Mouse (Mus musculus): ENCODE results near the gene Ifna5. TPM values are rescaled to one million over a fixed set of nuclear protein-coding genes. Genes with fewer than 3 reads are reported as not detected.

Ifna5 gene
- total and polyA plus RNA-seq, 3 experiments, result not detected

DNA sequence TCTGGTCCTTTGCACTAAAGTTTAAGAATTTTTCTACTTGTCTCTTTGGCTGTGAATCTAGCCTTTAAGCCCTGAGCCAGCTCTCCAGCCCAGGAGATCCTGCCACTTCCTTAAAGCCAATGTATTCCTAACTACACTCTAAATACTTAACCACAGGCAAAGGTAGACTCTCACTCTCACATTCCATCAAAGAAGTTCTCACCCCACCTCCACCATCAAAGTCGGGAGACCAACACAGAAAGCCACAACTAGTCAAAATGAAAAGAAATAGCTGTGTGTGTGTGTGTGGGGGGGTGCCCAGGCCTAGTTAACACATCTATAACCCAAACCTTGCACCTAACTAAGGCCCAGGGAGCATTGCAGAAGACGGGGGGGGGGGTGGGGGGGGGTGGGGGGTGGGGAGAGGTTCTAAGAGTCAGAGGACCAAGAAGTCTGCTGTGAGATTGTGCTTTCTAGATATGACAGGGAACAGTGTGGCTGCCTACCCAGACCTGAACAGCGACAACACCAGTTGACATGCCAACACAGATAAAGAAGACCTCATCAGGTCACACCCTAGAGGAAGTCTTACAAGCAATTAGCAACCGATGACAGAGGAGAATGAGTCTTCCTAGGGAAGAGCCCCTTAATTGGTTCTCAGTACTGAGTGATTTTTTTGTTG lies 40.2 kb downstream of the Ifna5 start:
- Histone ChIP-seq H3K27me3 (ENCODE audit: insufficient read depth, low read length) (no peaks in the 10 kb centered on the region), H3K9me3 (replicated peaks) (peaks cover 7% of the 10 kb centered on the region; the same call in 1 of the 2 replicates), H3K4me3 (ENCODE audit: low read depth, low read length) (no peak overlapping the region), H3K4me1 (ENCODE audit: insufficient read depth, low read depth, low read length) (no peaks in the 10 kb centered on the region), H3K36me3 (replicated peaks) (no peaks in the 10 kb centered on the region)
- no peak for DNase-seq (ENCODE audit: low spot score)
- ATAC-seq (ENCODE audit: extremely low read depth, insufficient number of reproducible peaks, low FRiP score, poor library complexity, severe bottlenecking), result no peak
- TF ChIP-seq POLR2AphosphoS5 (IDR thresholded peaks at IDR 0.05; ENCODE audit: insufficient replicate concordance, low read depth, low read length) (no peak), TAL1 (conservative IDR thresholded peaks at IDR 0.05; ENCODE audit: low read depth, low read length) (no peak), GATA1 (IDR thresholded peaks at IDR 0.05; ENCODE audit: borderline replicate concordance, low read length) (no peak), CTCF (IDR thresholded peaks at IDR 0.05; ENCODE audit: low read depth, low read length) (no peak), GATA2 (IDR thresholded peaks at IDR 0.05; ENCODE audit: borderline replicate concordance, low read depth, low read length) (no peak)

DNA sequence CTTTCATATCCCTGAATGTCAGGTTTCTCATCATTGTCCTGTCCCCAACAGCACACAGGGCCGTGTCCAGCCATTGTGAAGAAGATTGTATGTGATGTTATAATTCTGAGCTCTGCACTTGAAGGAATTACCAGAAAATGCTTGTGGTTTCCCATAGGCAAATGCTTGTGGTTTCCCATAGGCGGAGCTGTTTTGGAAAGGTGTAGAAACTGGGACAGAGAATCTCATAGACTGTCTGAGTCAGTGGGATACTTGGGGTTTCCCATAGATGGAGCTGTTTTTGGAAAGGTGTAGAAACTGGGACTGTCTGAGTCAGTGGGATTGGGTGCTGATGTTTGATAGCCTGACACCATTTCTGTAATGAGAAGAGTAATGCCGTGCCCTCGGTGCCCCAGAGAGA lies 41.2 kb downstream of the Ifna5 start:
- ATAC-seq (ENCODE audit: extremely low read depth, insufficient number of reproducible peaks, low FRiP score, poor library complexity, severe bottlenecking) (no peak), DNase-seq (ENCODE audit: low spot score) (no peak)
- TF ChIP-seq CTCF (IDR thresholded peaks at IDR 0.05; ENCODE audit: low read depth, low read length), result no peak
- TF ChIP-seq GATA2 (IDR thresholded peaks at IDR 0.05; ENCODE audit: borderline replicate concordance, low read depth, low read length), result no peak
- TF ChIP-seq GATA1 (IDR thresholded peaks at IDR 0.05; ENCODE audit: borderline replicate concordance, low read length), result no peak
- TF ChIP-seq POLR2AphosphoS5 (IDR thresholded peaks at IDR 0.05; ENCODE audit: insufficient replicate concordance, low read depth, low read length), result no peak
- TF ChIP-seq TAL1 (conservative IDR thresholded peaks at IDR 0.05; ENCODE audit: low read depth, low read length), result no peak
- Histone ChIP-seq H3K27me3 (ENCODE audit: insufficient read depth, low read length) (no peaks in the 10 kb centered on the region), H3K9me3 (replicated peaks) (peaks cover 7% of the 10 kb centered on the region; the same call in 1 of the 2 replicates), H3K4me3 (ENCODE audit: low read depth, low read length) (no peak overlapping the region), H3K4me1 (ENCODE audit: insufficient read depth, low read depth, low read length) (no peaks in the 10 kb centered on the region), H3K36me3 (replicated peaks) (no peaks in the 10 kb centered on the region)

DNA sequence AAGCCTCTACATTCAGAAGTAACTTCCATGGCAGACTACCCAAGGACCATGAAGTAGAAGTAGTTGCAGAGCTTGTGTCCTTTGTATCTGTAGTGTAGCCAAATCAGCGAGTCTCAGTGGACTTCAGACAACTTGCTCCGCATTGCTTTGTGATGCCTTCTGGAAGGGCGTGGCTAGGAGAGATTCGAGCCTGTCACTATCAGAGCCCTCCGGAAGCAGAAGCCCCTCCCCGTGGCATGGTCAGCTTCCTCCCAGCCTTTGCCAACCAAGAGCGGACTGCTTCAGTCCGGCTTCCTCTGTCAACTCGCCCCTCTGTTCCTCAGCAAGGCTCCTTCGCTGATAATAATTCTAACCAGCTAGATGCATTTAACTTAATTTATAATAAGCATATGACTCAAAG lies 42.9 kb downstream of the Ifna5 start:
- no peaks in the 10 kb centered on the region for H3K27me3 ChIP-seq (ENCODE audit: insufficient read depth, low read length)
- H3K36me3 ChIP-seq (replicated peaks), result no peaks in the 10 kb centered on the region
- TF ChIP-seq CTCF (IDR thresholded peaks at IDR 0.05; ENCODE audit: low read depth, low read length) (no peak), GATA1 (IDR thresholded peaks at IDR 0.05; ENCODE audit: borderline replicate concordance, low read length) (no peak), POLR2AphosphoS5 (IDR thresholded peaks at IDR 0.05; ENCODE audit: insufficient replicate concordance, low read depth, low read length) (no peak), TAL1 (conservative IDR thresholded peaks at IDR 0.05; ENCODE audit: low read depth, low read length) (no peak), GATA2 (IDR thresholded peaks at IDR 0.05; ENCODE audit: borderline replicate concordance, low read depth, low read length) (no peak)
- H3K9me3 ChIP-seq (replicated peaks), result peaks cover 7% of the 10 kb centered on the region; the same call in 1 of the 2 replicates
- no peak for ATAC-seq (ENCODE audit: extremely low read depth, insufficient number of reproducible peaks, low FRiP score, poor library complexity, severe bottlenecking)
- no peak overlapping the region for H3K4me3 ChIP-seq (ENCODE audit: low read depth, low read length)
- H3K4me1 ChIP-seq (ENCODE audit: insufficient read depth, low read depth, low read length), result no peaks in the 10 kb centered on the region
- DNase-seq (ENCODE audit: low spot score), result no peak

DNA sequence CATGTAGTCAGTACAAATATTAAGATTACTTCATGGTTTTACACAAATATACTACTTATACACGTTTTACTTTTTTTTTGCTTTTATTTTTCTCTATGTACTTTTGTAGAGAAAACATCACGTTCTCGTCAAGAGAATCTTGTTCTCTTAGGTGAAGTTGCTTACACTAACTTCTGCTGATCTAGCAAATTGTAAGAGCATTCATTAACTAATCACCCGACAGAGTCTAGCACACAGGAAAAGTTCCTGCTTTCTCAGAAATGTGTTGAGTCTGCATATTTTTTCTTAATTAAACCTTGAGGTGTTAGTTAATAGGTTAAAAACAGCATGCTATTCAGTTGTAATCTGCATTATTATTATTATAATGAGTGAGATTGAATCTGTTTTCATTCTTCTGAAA lies 43.4 kb downstream of the Ifna5 start:
- no peak for ATAC-seq (ENCODE audit: extremely low read depth, insufficient number of reproducible peaks, low FRiP score, poor library complexity, severe bottlenecking)
- TF ChIP-seq GATA2 (IDR thresholded peaks at IDR 0.05; ENCODE audit: borderline replicate concordance, low read depth, low read length), result no peak
- no peak for TF ChIP-seq POLR2AphosphoS5 (IDR thresholded peaks at IDR 0.05; ENCODE audit: insufficient replicate concordance, low read depth, low read length)
- no peak for TF ChIP-seq GATA1 (IDR thresholded peaks at IDR 0.05; ENCODE audit: borderline replicate concordance, low read length)
- TF ChIP-seq CTCF (IDR thresholded peaks at IDR 0.05; ENCODE audit: low read depth, low read length), result no peak
- no peak for TF ChIP-seq TAL1 (conservative IDR thresholded peaks at IDR 0.05; ENCODE audit: low read depth, low read length)
- DNase-seq (ENCODE audit: low spot score), result no peak
- no peak overlapping the region for H3K4me3 ChIP-seq (ENCODE audit: low read depth, low read length)
- H3K4me1 ChIP-seq (ENCODE audit: insufficient read depth, low read depth, low read length), result no peaks in the 10 kb centered on the region
- peaks cover 7% of the 10 kb centered on the region; the same call in 1 of the 2 replicates for H3K9me3 ChIP-seq (replicated peaks)
- no peaks in the 10 kb centered on the region for H3K27me3 ChIP-seq (ENCODE audit: insufficient read depth, low read length)
- no peaks in the 10 kb centered on the region for H3K36me3 ChIP-seq (replicated peaks)

DNA sequence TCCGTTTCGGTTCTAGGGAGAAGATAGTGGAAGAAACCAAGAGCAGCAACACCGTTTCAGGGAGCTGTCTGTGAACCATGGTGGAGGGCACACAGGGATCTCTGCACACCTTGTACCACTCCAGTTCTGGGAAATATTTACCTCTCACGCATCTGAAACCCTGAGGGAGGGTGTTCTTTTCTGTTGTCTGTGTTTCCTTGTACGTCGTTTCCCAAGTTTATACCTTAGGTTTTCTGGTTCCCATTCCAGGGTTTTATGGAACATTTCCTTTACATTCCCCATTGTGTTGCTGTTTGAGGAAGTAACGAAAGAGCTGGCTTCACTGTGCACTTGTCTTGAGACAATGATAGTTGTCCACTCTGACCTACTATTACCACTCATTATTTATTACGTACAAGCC lies 44.8 kb downstream of the Ifna5 start, which contains the start of gene Ifne:
TSS of gene Ifne (minus strand) at position 101 of the 400 bp plus-strand sequence.
- no peaks in the 10 kb centered on the region for H3K27me3 ChIP-seq (ENCODE audit: insufficient read depth, low read length)
- no peaks in the 10 kb centered on the region for H3K4me1 ChIP-seq (ENCODE audit: insufficient read depth, low read depth, low read length)
- TF ChIP-seq GATA1 (IDR thresholded peaks at IDR 0.05; ENCODE audit: borderline replicate concordance, low read length) (no peak), TAL1 (conservative IDR thresholded peaks at IDR 0.05; ENCODE audit: low read depth, low read length) (no peak), CTCF (IDR thresholded peaks at IDR 0.05; ENCODE audit: low read depth, low read length) (no peak), POLR2AphosphoS5 (IDR thresholded peaks at IDR 0.05; ENCODE audit: insufficient replicate concordance, low read depth, low read length) (no peak), GATA2 (IDR thresholded peaks at IDR 0.05; ENCODE audit: borderline replicate concordance, low read depth, low read length) (no peak)
- H3K9me3 ChIP-seq (replicated peaks), result peaks cover 9% of the 10 kb centered on the region; the same call in 1 of the 2 replicates
- no peak for ATAC-seq (ENCODE audit: extremely low read depth, insufficient number of reproducible peaks, low FRiP score, poor library complexity, severe bottlenecking)
- H3K36me3 ChIP-seq (replicated peaks), result no peaks in the 10 kb centered on the region
- no peak within 1 kb of the TSS for H3K4me3 ChIP-seq (ENCODE audit: low read depth, low read length)
- no peak for DNase-seq (ENCODE audit: low spot score)

Other genes starting within 250 kb of the Ifna5 start
Only the 20 nearest of the 29 such genes appear.
- gene Gm13271, start 80.7 kb upstream of the Ifna5 start, total RNA-seq (2014; fragmentation: Nextera tagmentation), result not detected in 2 replicates
- not detected in 2 replicates for gene Gm13271, start 80.7 kb upstream of the Ifna5 start, total RNA-seq (2017)
- not detected in 2 replicates for gene Gm13271, start 80.7 kb upstream of the Ifna5 start, polyA plus RNA-seq (2012)
- gene Gm13283, start 75.4 kb upstream of the Ifna5 start, total RNA-seq (2014; fragmentation: Nextera tagmentation), result not detected in 2 replicates
- not detected in 2 replicates for gene Gm13283, start 75.4 kb upstream of the Ifna5 start, total RNA-seq (2017)
- gene Gm13283, start 75.4 kb upstream of the Ifna5 start, polyA plus RNA-seq (2012), result not detected in 2 replicates
- gene Gm13290, start 61.7 kb upstream of the Ifna5 start, total RNA-seq (2014; fragmentation: Nextera tagmentation), result not detected in 2 replicates
- gene Gm13290, start 61.7 kb upstream of the Ifna5 start, total RNA-seq (2017), result not detected in 2 replicates
- not detected in 2 replicates for gene Gm13290, start 61.7 kb upstream of the Ifna5 start, polyA plus RNA-seq (2012)
- not detected in 2 replicates for gene Gm13289, start 58.6 kb upstream of the Ifna5 start, total RNA-seq (2014; fragmentation: Nextera tagmentation)
- gene Gm13289, start 58.6 kb upstream of the Ifna5 start, total RNA-seq (2017), result not detected in 2 replicates
- gene Gm13289, start 58.6 kb upstream of the Ifna5 start, polyA plus RNA-seq (2012), result not detected in 2 replicates
- gene Gm13272, start 55.7 kb upstream of the Ifna5 start, total RNA-seq (2014; fragmentation: Nextera tagmentation), result not detected in 2 replicates
- gene Gm13272, start 55.7 kb upstream of the Ifna5 start, total RNA-seq (2017), result 0.29 TPM in 1 of 2 replicates, not detected in the other
- not detected in 2 replicates for gene Gm13272, start 55.7 kb upstream of the Ifna5 start, polyA plus RNA-seq (2012)
- not detected in 2 replicates for gene Ifnz, start 53.4 kb upstream of the Ifna5 start, total RNA-seq (2014; fragmentation: Nextera tagmentation)
- not detected in 2 replicates for gene Ifnz, start 53.4 kb upstream of the Ifna5 start, total RNA-seq (2017)
- not detected in 2 replicates for gene Ifnz, start 53.4 kb upstream of the Ifna5 start, polyA plus RNA-seq (2012)
- gene Gm13276, start 49.8 kb upstream of the Ifna5 start, total RNA-seq (2014; fragmentation: Nextera tagmentation), result not detected in 2 replicates
- not detected in 2 replicates for gene Gm13276, start 49.8 kb upstream of the Ifna5 start, total RNA-seq (2017)
- gene Gm13276, start 49.8 kb upstream of the Ifna5 start, polyA plus RNA-seq (2012), result not detected in 2 replicates
- gene Gm13277, start 46.9 kb upstream of the Ifna5 start, total RNA-seq (2014; fragmentation: Nextera tagmentation), result not detected in 2 replicates
- gene Gm13277, start 46.9 kb upstream of the Ifna5 start, total RNA-seq (2017), result not detected in 2 replicates
- gene Gm13277, start 46.9 kb upstream of the Ifna5 start, polyA plus RNA-seq (2012), result not detected in 2 replicates
- not detected in 2 replicates for gene Gm13278, start 44.0 kb upstream of the Ifna5 start, total RNA-seq (2014; fragmentation: Nextera tagmentation)
- gene Gm13278, start 44.0 kb upstream of the Ifna5 start, total RNA-seq (2017), result not detected in 2 replicates
- not detected in 2 replicates for gene Gm13278, start 44.0 kb upstream of the Ifna5 start, polyA plus RNA-seq (2012)
- gene Gm13275, start 41.0 kb upstream of the Ifna5 start, total RNA-seq (2014; fragmentation: Nextera tagmentation), result not detected in 2 replicates
- gene Gm13275, start 41.0 kb upstream of the Ifna5 start, total RNA-seq (2017), result 0.27 TPM in 1 of 2 replicates, not detected in the other
- gene Gm13275, start 41.0 kb upstream of the Ifna5 start, polyA plus RNA-seq (2012), result not detected in 2 replicates
- not detected in 2 replicates for gene Gm13279, start 38.1 kb upstream of the Ifna5 start, total RNA-seq (2014; fragmentation: Nextera tagmentation)
- gene Gm13279, start 38.1 kb upstream of the Ifna5 start, total RNA-seq (2017), result not detected in 2 replicates
- gene Gm13279, start 38.1 kb upstream of the Ifna5 start, polyA plus RNA-seq (2012), result not detected in 2 replicates
- not detected in 2 replicates for gene Gm13285, start 35.9 kb upstream of the Ifna5 start, total RNA-seq (2014; fragmentation: Nextera tagmentation)
- gene Gm13285, start 35.9 kb upstream of the Ifna5 start, total RNA-seq (2017), result not detected in 2 replicates
- gene Gm13285, start 35.9 kb upstream of the Ifna5 start, polyA plus RNA-seq (2012), result not detected in 2 replicates
- not detected in 2 replicates for gene Gm13287, start 32.3 kb upstream of the Ifna5 start, total RNA-seq (2014; fragmentation: Nextera tagmentation)
- gene Gm13287, start 32.3 kb upstream of the Ifna5 start, total RNA-seq (2017), result not detected in 2 replicates
- gene Gm13287, start 32.3 kb upstream of the Ifna5 start, polyA plus RNA-seq (2012), result not detected in 2 replicates
- gene Gm13288, start 30.0 kb upstream of the Ifna5 start, total RNA-seq (2014; fragmentation: Nextera tagmentation), result not detected in 2 replicates
- 0.06 and 0.16 TPM in 2 replicates for gene Gm13288, start 30.0 kb upstream of the Ifna5 start, total RNA-seq (2017)
- gene Gm13288, start 30.0 kb upstream of the Ifna5 start, polyA plus RNA-seq (2012), result not detected in 2 replicates
- gene Ifna7, start 19.3 kb upstream of the Ifna5 start, total RNA-seq (2014; fragmentation: Nextera tagmentation), result not detected in 2 replicates
- not detected in 2 replicates for gene Ifna7, start 19.3 kb upstream of the Ifna5 start, total RNA-seq (2017)
- not detected in 2 replicates for gene Ifna7, start 19.3 kb upstream of the Ifna5 start, polyA plus RNA-seq (2012)
- not detected in 2 replicates for gene Ifna11, start 15.6 kb upstream of the Ifna5 start, total RNA-seq (2014; fragmentation: Nextera tagmentation)
- 0.29 TPM in 1 of 2 replicates, not detected in the other for gene Ifna11, start 15.6 kb upstream of the Ifna5 start, total RNA-seq (2017)
- not detected in 2 replicates for gene Ifna11, start 15.6 kb upstream of the Ifna5 start, polyA plus RNA-seq (2012)
- gene Ifna6, start 8.1 kb upstream of the Ifna5 start, total RNA-seq (2014; fragmentation: Nextera tagmentation), result not detected in 2 replicates
- not detected in 2 replicates for gene Ifna6, start 8.1 kb upstream of the Ifna5 start, total RNA-seq (2017)
- not detected in 2 replicates for gene Ifna6, start 8.1 kb upstream of the Ifna5 start, polyA plus RNA-seq (2012)
- gene Ifna4, start 6.3 kb downstream of the Ifna5 start, total RNA-seq (2014; fragmentation: Nextera tagmentation), result not detected in 2 replicates
- 0.38 TPM in 1 of 2 replicates, not detected in the other for gene Ifna4, start 6.3 kb downstream of the Ifna5 start, total RNA-seq (2017)
- gene Ifna4, start 6.3 kb downstream of the Ifna5 start, polyA plus RNA-seq (2012), result not detected in 2 replicates
- not detected in 2 replicates for gene Ifna1, start 14.6 kb downstream of the Ifna5 start, total RNA-seq (2014; fragmentation: Nextera tagmentation)
- gene Ifna1, start 14.6 kb downstream of the Ifna5 start, total RNA-seq (2017), result not detected in 2 replicates
- not detected in 2 replicates for gene Ifna1, start 14.6 kb downstream of the Ifna5 start, polyA plus RNA-seq (2012)
- not detected in 2 replicates for gene Ifne, start 44.7 kb downstream of the Ifna5 start, total RNA-seq (2014; fragmentation: Nextera tagmentation)
- gene Ifne, start 44.7 kb downstream of the Ifna5 start, total RNA-seq (2017), result 0.23 TPM in 1 of 2 replicates, not detected in the other
- gene Ifne, start 44.7 kb downstream of the Ifna5 start, polyA plus RNA-seq (2012), result not detected in 2 replicates

Measured in G1E (cell line).